Mouse (Mus musculus) stomach, embryonic 16.5 days (tissue): Measurements from ENCODE around the gene Cldn11. TPM values are rescaled to one million over a fixed set of nuclear protein-coding genes. Genes with fewer than 3 reads are reported as not detected.
"Not testable (repeated sequence)": the region's sequence is repeated elsewhere in the genome, so short reads cannot be mapped to it uniquely, and the experiment has no call there.

Source experiments
- ATAC-seq: fragments of 200-750 bp; cut with Nextera tagmentation; 2 replicates; pipeline ENCODE4 v1.8.0; 2017; ENCODE audit warnings: moderate number of reproducible peaks, moderate TSS enrichment; ENCODE audit not compliant: insufficient read depth, low FRiP score
- H3K27ac ChIP-seq: fragments of 300-500 bp; sonication (generic); 2 replicates; pipeline ENCODE4 v1.5.1; 2014; ENCODE audit warnings: low read length
- H3K27me3 ChIP-seq: fragments of 300-500 bp; sonication (generic); 2 replicates; pipeline ENCODE4 v1.6.1; 2014; ENCODE audit warnings: low read length, control low read depth, mixed read lengths; ENCODE audit not compliant: control insufficient read depth, insufficient read depth
- H3K36me3 ChIP-seq: fragments of 300-500 bp; sonication (generic); 2 replicates; pipeline ENCODE4 v1.6.1; 2014; ENCODE audit warnings: low read length; ENCODE audit not compliant: control insufficient read depth, insufficient read depth
- H3K4me1 ChIP-seq: fragments of 300-500 bp; sonication (generic); 2 replicates; pipeline ENCODE4 v1.6.1; 2014; ENCODE audit warnings: low read length, control low read depth, mixed read lengths; ENCODE audit not compliant: control insufficient read depth, insufficient read depth
- H3K4me2 ChIP-seq: fragments of 300-500 bp; sonication (generic); 2 replicates; pipeline ENCODE4 v1.6.1; 2014; ENCODE audit warnings: low read depth, low read length, mixed read lengths
- H3K4me3 ChIP-seq: fragments of 300-500 bp; sonication (generic); replicated peaks from 2 replicates; pipeline ENCODE4 v1.5.1; 2014; ENCODE audit warnings: mild to moderate bottlenecking, low read length
- H3K9ac ChIP-seq: fragments of 300-500 bp; sonication (generic); 2 replicates; pipeline ENCODE4 v1.6.1; 2014; ENCODE audit warnings: low read length
- H3K9me3 ChIP-seq: fragments of 300-500 bp; sonication (generic); replicated peaks from 2 replicates; pipeline ENCODE4 v1.6.1; 2016; ENCODE audit warnings: low read length, control low read depth; ENCODE audit not compliant: control insufficient read depth
- WGBS: fragments of 180-500 bp; shearing (Covaris S2); extraction: QIAGEN DNeasy Blood & Tissue Kit; methylation state at CpG from one replicate; pipeline ENCODE4 v1.1.7; 2014; 5-methylcytosine and 5-hydroxymethylcytosine counted together
- polyA plus RNA-seq: library from polyadenylated mRNA; unstranded; fragments of >200 nt; fragmentation: Nextera tagmentation; extraction: Ambion mirVana; gene quantifications from 2 replicates; pipeline ENCODE4 v1.2.1, GENCODE M21; 2015

The Cldn11 gene
- polyA plus RNA-seq, 1 experiment from 2014 or later = 4.2 TPM

DNA sequence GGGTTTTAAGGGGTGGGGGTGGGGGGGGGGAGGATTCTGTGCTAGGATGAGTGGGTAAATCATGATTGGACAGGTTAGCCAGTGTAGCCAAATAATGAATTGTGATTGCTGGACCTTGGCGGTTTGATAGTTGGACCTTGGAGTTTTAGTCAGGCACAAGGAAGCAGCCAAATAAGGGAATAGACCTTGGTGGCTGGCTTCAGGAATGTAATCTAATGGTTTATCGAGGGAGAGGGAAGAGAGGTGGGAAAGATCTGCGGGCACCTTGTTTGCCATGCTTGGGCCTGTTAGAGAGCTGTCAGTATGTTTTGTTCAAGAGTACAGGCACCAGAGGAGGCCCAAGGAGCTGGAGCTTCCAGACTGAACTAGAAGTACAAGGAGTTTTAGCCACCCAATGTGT, 22.9 kb upstream of the Cldn11 start:
- Histone ChIP-seq H3K36me3 (0 out of 2 replicates have a peak, but pooled peaks cover 3% of the 10 kb centered on the region), H3K4me3 (no peak overlapping the region), H3K4me2 (no peak overlapping the region), H3K4me1 (no peaks in the 10 kb centered on the region), H3K27me3 (no peaks in the 10 kb centered on the region), H3K27ac (no peak overlapping the region), H3K9ac (no peak overlapping the region), H3K9me3 (no peaks in the 10 kb centered on the region)
- 65% methylated on average over 3 of the region's 3 CpGs for WGBS
- ATAC-seq = no peak

- 34% methylated on average over 4 of the region's 4 CpGs for WGBS
- ATAC-seq = no peak
- Histone ChIP-seq H3K27ac (no peak overlapping the region), H3K27me3 (no peaks in the 10 kb centered on the region), H3K4me3 (no peak overlapping the region), H3K4me1 (0 out of 2 replicates have a peak, but pooled peaks cover 3% of the 10 kb centered on the region), H3K9me3 (no peaks in the 10 kb centered on the region), H3K4me2 (no peak overlapping the region), H3K9ac (no peak overlapping the region), H3K36me3 (no peaks in the 10 kb centered on the region)
Measured at GRCm38 (mm10) chr3:31129766-31130165, 20.0 kb upstream of the Cldn11 start.

DNA sequence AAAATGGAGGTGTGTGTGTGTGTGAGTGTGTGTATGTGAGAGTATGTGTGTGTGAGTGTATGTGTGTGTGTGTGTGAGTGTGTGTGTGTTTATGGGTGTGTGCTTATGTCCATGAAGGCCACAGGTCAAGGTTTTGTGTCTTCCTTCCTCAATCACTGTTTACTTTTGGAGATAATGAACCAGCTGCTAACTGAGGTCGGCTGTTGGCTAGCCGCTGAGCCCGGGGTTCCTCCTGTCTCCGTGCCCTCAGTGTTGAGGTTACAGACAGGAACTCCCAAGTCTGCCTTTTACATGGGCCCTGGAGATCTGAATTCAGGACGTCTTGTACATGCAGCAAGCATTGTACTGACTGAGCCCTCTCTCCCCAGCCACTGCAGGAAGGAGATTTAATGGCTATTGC, 16.1 kb upstream of the Cldn11 start:
- Histone ChIP-seq H3K9ac (no peak overlapping the region), H3K4me2 (no peak overlapping the region), H3K36me3 (no peaks in the 10 kb centered on the region), H3K4me1 (0 out of 2 replicates have a peak, but pooled peaks cover 6% of the 10 kb centered on the region), H3K27ac (no peak overlapping the region), H3K27me3 (no peaks in the 10 kb centered on the region), H3K9me3 (no peaks in the 10 kb centered on the region), H3K4me3 (no peak overlapping the region)
- ATAC-seq = no peak; the same call in 1 of the 2 replicates
- WGBS = 10% methylated on average over 5 of the region's 5 CpGs

GRCm38 (mm10) chr3:31134246-31134645, 15.5 kb upstream of the Cldn11 start:
- 0 out of 2 replicates have a peak, but pooled peaks cover 6% of the 10 kb centered on the region for H3K4me1 ChIP-seq
- 65% methylated on average over 8 of the region's 8 CpGs for WGBS
- no peaks in the 10 kb centered on the region for H3K27me3 ChIP-seq
- no peak overlapping the region for H3K9ac ChIP-seq
- H3K9me3 ChIP-seq = no peaks in the 10 kb centered on the region
- peak; percentile 76 for ATAC-seq
- H3K27ac ChIP-seq = peak overlapping the region; percentile 73
- H3K4me3 ChIP-seq = no peak overlapping the region
- H3K4me2 ChIP-seq = no peak overlapping the region
- no peaks in the 10 kb centered on the region for H3K36me3 ChIP-seq

GRCm38 (mm10) chr3:31134696-31135095, 15.0 kb upstream of the Cldn11 start:
- no peak overlapping the region for H3K4me3 ChIP-seq
- no peaks in the 10 kb centered on the region for H3K9me3 ChIP-seq
- 0 out of 2 replicates have a peak, but pooled peaks cover 6% of the 10 kb centered on the region for H3K4me1 ChIP-seq
- peak overlapping the region; percentile 78 for H3K27ac ChIP-seq
- WGBS = 48% methylated on average over 7 of the region's 7 CpGs
- no peak overlapping the region for H3K9ac ChIP-seq
- no peaks in the 10 kb centered on the region for H3K27me3 ChIP-seq
- no peaks in the 10 kb centered on the region for H3K36me3 ChIP-seq
- no peak overlapping the region for H3K4me2 ChIP-seq
- ATAC-seq = peak; percentile 71; the same call in 1 of the 2 replicates

DNA sequence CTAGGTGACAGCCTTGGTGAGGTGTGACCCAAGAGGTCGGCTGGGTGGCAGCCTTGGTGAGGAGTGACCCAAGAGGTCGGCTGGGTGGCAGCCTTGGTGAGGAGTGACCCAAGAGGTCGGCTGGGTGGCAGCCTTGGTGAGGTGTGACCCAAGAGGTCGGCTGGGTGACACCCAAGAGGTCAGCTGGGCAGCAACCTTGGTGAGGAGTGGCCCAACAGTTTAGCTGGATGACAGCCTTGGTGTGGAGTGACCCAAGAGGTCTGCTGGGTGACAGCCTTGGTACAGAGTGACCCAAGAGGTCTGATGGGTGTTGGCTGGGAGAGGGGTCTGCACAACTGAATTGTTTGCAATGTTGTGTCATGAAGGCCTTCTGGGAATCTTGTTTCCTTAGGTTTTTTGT, 13.1 kb upstream of the Cldn11 start:
- H3K9ac ChIP-seq, H3K4me1 ChIP-seq, H3K27ac ChIP-seq, ATAC-seq, H3K9me3 ChIP-seq, H3K4me2 ChIP-seq, H3K4me3 ChIP-seq, H3K27me3 ChIP-seq, H3K36me3 ChIP-seq: not testable (repeated sequence)
- WGBS = 64% methylated on average over 4 of the region's 4 CpGs

- Histone ChIP-seq H3K27me3 (no peaks in the 10 kb centered on the region), H3K4me1 (0 out of 2 replicates have a peak, but pooled peaks cover 5% of the 10 kb centered on the region), H3K27ac (no peak overlapping the region), H3K4me3 (no peak overlapping the region), H3K36me3 (no peaks in the 10 kb centered on the region), H3K9me3 (no peaks in the 10 kb centered on the region), H3K4me2 (no peak overlapping the region), H3K9ac (no peak overlapping the region)
- 57% methylated on average over 13 of the region's 13 CpGs for WGBS
- ATAC-seq = no peak
Measured at GRCm38 (mm10) chr3:31138454-31139424, 11.0 kb upstream of the Cldn11 start.

DNA sequence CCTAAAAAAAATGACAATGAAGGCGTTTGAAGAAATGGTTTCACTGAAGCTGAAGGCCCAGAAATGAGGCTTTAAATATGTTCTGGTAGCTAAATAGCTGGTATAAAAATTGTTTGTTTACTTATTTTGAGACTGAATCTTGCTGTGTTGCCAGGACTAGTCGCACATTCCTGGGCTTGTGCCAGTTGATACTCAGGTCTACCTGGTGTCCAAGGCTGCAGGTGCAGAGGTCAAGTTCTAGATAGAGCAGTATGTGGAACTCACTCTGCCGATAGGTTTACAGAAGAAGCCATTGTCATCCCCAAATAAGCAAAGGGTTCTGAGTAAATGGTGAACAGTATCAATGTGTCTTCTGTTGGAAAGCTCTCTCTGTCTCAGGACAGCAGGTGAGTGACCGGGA, 8.1 kb upstream of the Cldn11 start:
- H3K27me3 ChIP-seq = no peaks in the 10 kb centered on the region
- H3K9ac ChIP-seq = no peak overlapping the region
- 85% methylated on average over 4 of the region's 4 CpGs for WGBS
- no peak overlapping the region for H3K4me3 ChIP-seq
- H3K27ac ChIP-seq = no peak overlapping the region
- no peaks in the 10 kb centered on the region for H3K9me3 ChIP-seq
- no peaks in the 10 kb centered on the region for H3K36me3 ChIP-seq
- ATAC-seq = no peak
- no peak overlapping the region for H3K4me2 ChIP-seq
- 0 out of 2 replicates have a peak, but pooled peaks cover 2% of the 10 kb centered on the region for H3K4me1 ChIP-seq

DNA sequence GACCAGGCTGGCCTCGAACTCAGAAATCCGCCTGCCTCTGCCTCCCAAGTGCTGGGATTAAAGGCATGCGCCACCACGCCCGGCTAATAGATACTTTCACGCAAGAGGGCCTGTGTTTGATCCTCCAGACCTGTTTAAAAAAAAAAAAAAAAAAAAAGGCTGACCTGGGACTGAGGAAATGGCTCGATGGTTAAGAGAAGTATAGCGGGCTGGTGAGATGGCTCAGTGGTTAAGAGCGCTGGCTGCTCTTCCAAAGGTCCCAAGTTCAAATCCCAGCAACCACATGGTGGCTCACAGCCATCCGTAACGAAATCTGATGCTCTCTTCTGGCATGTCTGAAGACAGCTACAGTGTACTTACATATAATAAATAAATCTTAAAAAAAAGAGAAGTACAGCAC, 4.5 kb upstream of the Cldn11 start:
- not testable (repeated sequence) for H3K27me3 ChIP-seq, H3K9me3 ChIP-seq, ATAC-seq, H3K4me2 ChIP-seq, H3K36me3 ChIP-seq, H3K9ac ChIP-seq, H3K27ac ChIP-seq, H3K4me1 ChIP-seq, H3K4me3 ChIP-seq
- 80% methylated on average over 11 of the region's 11 CpGs for WGBS
